Mouse (Mus musculus) B cell, adult 62 days (primary cell): ENCODE results near the gene 4933430I17Rik. TPM values are rescaled to one million over a fixed set of nuclear protein-coding genes. Genes with fewer than 3 reads are reported as not detected.

Experiments used
- total RNA-seq: library from RNA; stranded (reverse); gene quantifications from 4 replicates; pipeline ENCODE4 v1.2.4, GENCODE M21; 2023

Gene 4933430I17Rik
- total RNA-seq: 0.32 to 1.2 TPM (median 0.84 TPM) in 4 replicates

DNA sequence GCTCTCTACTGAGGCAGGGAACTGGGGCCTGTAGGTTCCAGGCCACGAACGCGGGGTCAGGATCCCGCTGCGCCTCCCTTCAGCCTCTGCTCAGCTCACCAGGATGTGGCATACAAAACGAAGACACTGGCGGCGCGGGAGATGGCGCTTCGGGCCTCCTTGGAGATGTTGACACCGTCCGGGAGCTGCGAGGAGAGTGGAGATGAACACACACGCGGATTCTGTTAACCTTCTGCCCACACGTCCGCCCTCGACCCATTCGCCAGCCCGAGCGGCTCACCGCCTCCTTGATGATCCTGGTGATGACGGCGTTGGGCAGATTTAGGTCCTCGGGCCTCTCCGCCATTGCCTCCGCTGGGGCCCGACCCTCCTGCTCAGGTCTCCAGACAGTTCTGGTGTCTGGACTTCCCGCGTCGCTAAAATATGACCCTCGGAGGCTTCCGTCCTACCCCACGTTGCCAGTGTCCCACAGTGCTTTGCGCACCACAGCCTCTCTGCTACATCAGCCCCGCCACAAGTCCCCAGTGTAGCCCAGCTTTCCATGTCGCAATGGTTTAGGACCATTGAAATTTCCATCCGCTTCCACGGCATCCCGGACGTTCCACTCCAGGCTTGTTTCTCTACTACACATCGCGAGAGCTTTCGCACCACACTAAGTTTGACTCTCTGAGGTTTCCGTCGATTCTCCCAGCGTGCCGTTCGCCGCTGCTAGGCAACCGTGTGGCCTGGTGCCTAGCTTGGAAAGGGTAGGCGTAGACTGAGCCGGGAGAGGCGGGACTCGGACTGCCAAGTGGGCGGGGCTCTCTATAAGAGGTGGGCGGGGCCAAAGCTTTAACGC, at the start of gene 4933430I17Rik, which contains the start of gene Pole3:
TSS of gene 4933430I17Rik (plus strand) at position 719 of the 838 bp plus-strand sequence.
TSS of gene Pole3 (minus strand) at position 418 of the 838 bp plus-strand sequence.

GRCm38 (mm10) chr4:62479937-62480708, 45.0 kb upstream of the 4933430I17Rik start, which contains the start of gene Bspry:
TSS of gene Bspry (plus strand) at chr4:62480053.

GRCm38 (mm10) chr4:62503374-62503970, 21.7 kb upstream of the 4933430I17Rik start, which contains the start of gene Hdhd3:
TSS of gene Hdhd3 (minus strand) at chr4:62503467.

DNA sequence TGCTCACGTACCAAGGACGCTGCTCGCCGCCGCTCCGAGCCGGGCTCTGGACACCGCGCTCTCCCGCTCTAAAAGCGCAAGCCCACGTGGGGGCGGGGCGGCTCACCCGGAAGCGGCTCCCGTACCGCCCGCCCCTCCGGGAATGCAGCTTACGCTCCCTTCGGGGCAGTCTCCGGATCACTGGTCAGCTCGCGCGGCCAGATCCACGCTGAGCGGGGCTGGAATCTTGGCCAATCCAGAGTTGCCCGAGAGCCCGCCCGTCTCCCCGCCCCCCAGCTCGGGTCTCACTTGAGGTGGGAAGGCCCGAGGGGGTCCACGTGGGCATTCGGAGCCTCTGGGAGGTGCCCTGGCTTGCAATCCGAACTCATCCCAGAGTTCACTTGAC, 5.3 kb upstream of the 4933430I17Rik start, which contains the start of gene Alad:
TSS of gene Alad (minus strand) at position 70 of the 385 bp plus-strand sequence.

DNA sequence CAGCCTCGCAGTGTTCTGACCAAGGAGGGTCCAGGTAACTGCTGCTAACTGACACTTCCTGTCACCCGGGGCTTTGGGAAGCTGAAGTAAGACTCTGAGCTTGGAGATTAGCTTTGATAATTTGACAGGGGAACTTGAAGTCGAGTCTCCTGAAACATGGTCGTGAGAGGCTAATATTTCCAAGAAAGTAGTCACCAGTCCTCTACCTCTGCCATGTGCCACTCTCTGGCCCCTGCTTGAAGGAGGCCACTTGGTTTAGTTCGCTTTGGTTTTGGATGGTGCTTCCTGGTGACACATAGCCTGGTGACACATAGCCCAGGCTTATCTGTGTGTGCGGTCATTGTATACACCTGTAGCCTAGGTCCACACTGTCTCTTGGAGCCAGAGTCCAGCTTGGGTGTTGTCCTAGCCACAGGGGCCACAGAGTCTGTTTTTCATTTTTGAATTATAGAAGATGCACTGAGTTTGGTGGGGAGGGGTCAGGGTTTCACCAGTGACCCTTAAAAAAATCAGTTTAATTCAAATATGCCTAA, 34.7 kb downstream of the 4933430I17Rik start, which contains the start of gene Rgs3:
TSS of gene Rgs3 (plus strand) at position 51 of the 533 bp plus-strand sequence.

Other genes starting within 250 kb of the 4933430I17Rik start
- gene Fkbp15, start 164.8 kb upstream of the 4933430I17Rik start, total RNA-seq: 102 to 109 TPM (median 105 TPM) in 4 replicates
- gene Slc31a1, start 164.6 kb upstream of the 4933430I17Rik start, total RNA-seq: 12.8 to 14.7 TPM (median 13.9 TPM) in 4 replicates
- 48.4 to 56.4 TPM (median 48.7 TPM) in 4 replicates for gene Cdc26, start 116.7 kb upstream of the 4933430I17Rik start, total RNA-seq
- 24.8 to 28.4 TPM (median 25.4 TPM) in 4 replicates for gene Prpf4, start 116.6 kb upstream of the 4933430I17Rik start, total RNA-seq
- not detected in 4 replicates for gene Rnf183, start 90.1 kb upstream of the 4933430I17Rik start, total RNA-seq
- gene Wdr31, start 54.5 kb upstream of the 4933430I17Rik start, total RNA-seq: not detected in 4 replicates
- 9.1 to 11.5 TPM (median 10.5 TPM) in 4 replicates for gene Bspry, start 45.3 kb upstream of the 4933430I17Rik start, total RNA-seq
- 0.49 to 0.98 TPM (median 0.83 TPM) in 3 of 4 replicates, not detected in the other for gene Hdhd3, start 21.9 kb upstream of the 4933430I17Rik start, total RNA-seq
- gene Alad, start 5.5 kb upstream of the 4933430I17Rik start, total RNA-seq: 16.5 to 24.8 TPM (median 19.7 TPM) in 4 replicates
- 18.5 to 21.5 TPM (median 20.9 TPM) in 4 replicates for gene Pole3, start 301 bp upstream of the 4933430I17Rik start, total RNA-seq
- gene Rgs3, start 34.5 kb downstream of the 4933430I17Rik start, total RNA-seq: 30.4 to 40.4 TPM (median 35.8 TPM) in 4 replicates